Mouse (Mus musculus): ENCODE measurements around the gene Rbpj. TPM values are rescaled to one million over a fixed set of nuclear protein-coding genes. Genes with fewer than 3 reads are reported as not detected.

Gene Rbpj
- total RNA-seq, 2 experiments from 2014 or later, result 21.6 to 24.0 TPM

- DNase-seq (ENCODE audit: low spot score in 2 of 2), result no peak
- Histone ChIP-seq H3K27ac (no peak overlapping the region), H3K4me3 (no peak overlapping the region)
- no peak for TF ChIP-seq CTCF (conservative IDR thresholded peaks at IDR 0.05)
Observed at GRCm38 (mm10) chr5:53479161-53479560, 13.2 kb downstream of the Rbpj start.

GRCm38 (mm10) chr5:53479891-53480290 lies 13.9 kb downstream of the Rbpj start:
- TF ChIP-seq CTCF (conservative IDR thresholded peaks at IDR 0.05), result no peak
- Histone ChIP-seq H3K27ac (no peak overlapping the region), H3K4me3 (no peak overlapping the region)
- DNase-seq (ENCODE audit: low spot score in 2 of 2), result no peak

- Histone ChIP-seq H3K27ac (no peak overlapping the region), H3K4me3 (no peak overlapping the region)
- no peak for DNase-seq (ENCODE audit: low spot score in 2 of 2)
- TF ChIP-seq CTCF (conservative IDR thresholded peaks at IDR 0.05), result no peak
Observed at GRCm38 (mm10) chr5:53481021-53481420, 15.1 kb downstream of the Rbpj start.

GRCm38 (mm10) chr5:53485069-53485628 lies 19.2 kb downstream of the Rbpj start:
- TF ChIP-seq CTCF (conservative IDR thresholded peaks at IDR 0.05), result no peak
- no peak for DNase-seq (ENCODE audit: low spot score in 2 of 2)

GRCm38 (mm10) chr5:53485934-53486475 lies 20.1 kb downstream of the Rbpj start:
- no peak for TF ChIP-seq CTCF (conservative IDR thresholded peaks at IDR 0.05)
- no peak overlapping the region for H3K4me3 ChIP-seq
- DNase-seq (ENCODE audit: low spot score in 2 of 2), result no peak
- no peak overlapping the region for H3K27ac ChIP-seq

More at GRCm38 (mm10) chr5:53485069-53485628, 19.2 kb downstream of the Rbpj start:
- H3K27ac ChIP-seq, result no peak overlapping the region
- H3K4me3 ChIP-seq, result no peak overlapping the region

GRCm38 (mm10) chr5:53486966-53487592 lies 21.1 kb downstream of the Rbpj start:
- Histone ChIP-seq H3K4me3 (no peak overlapping the region), H3K27ac (no peak overlapping the region)
- no peak for TF ChIP-seq CTCF (conservative IDR thresholded peaks at IDR 0.05)
- DNase-seq (ENCODE audit: low spot score in 2 of 2), result no peak

- TF ChIP-seq CTCF (conservative IDR thresholded peaks at IDR 0.05), result no peak
- no peak for DNase-seq (ENCODE audit: low spot score in 2 of 2)
- Histone ChIP-seq H3K27ac (no peak overlapping the region), H3K4me3 (no peak overlapping the region)
Observed at GRCm38 (mm10) chr5:53490697-53491099, 24.7 kb downstream of the Rbpj start.

- H3K27ac ChIP-seq, result no peak overlapping the region
- no peak overlapping the region for H3K4me3 ChIP-seq
- no peak for DNase-seq (ENCODE audit: low spot score in 2 of 2)
- no peak for TF ChIP-seq CTCF (conservative IDR thresholded peaks at IDR 0.05)
Observed at GRCm38 (mm10) chr5:53493756-53494155, 27.8 kb downstream of the Rbpj start.

GRCm38 (mm10) chr5:53494536-53495159 lies 28.7 kb downstream of the Rbpj start:
- Histone ChIP-seq H3K27ac (no peak overlapping the region), H3K4me3 (no peak overlapping the region)
- no peak for TF ChIP-seq CTCF (conservative IDR thresholded peaks at IDR 0.05)
- no peak for DNase-seq (ENCODE audit: low spot score in 2 of 2)

GRCm38 (mm10) chr5:53496846-53497549 lies 31.0 kb downstream of the Rbpj start:
- H3K4me3 ChIP-seq, result no peak overlapping the region
- DNase-seq (ENCODE audit: low spot score in 2 of 2), result no peak
- no peak for TF ChIP-seq CTCF (conservative IDR thresholded peaks at IDR 0.05)

GRCm38 (mm10) chr5:53499571-53499970 lies 33.6 kb downstream of the Rbpj start:
- Histone ChIP-seq H3K4me3 (no peak overlapping the region), H3K27ac (no peak overlapping the region)
- no peak for DNase-seq (ENCODE audit: low spot score in 2 of 2)
- no peak for TF ChIP-seq CTCF (conservative IDR thresholded peaks at IDR 0.05)

More at GRCm38 (mm10) chr5:53496846-53497549, 31.0 kb downstream of the Rbpj start:
- H3K27ac ChIP-seq, result no peak overlapping the region

GRCm38 (mm10) chr5:53500509-53501145 lies 34.7 kb downstream of the Rbpj start:
- H3K27ac ChIP-seq, result no peak overlapping the region
- H3K4me3 ChIP-seq, result no peak overlapping the region
- peak in 1 of 2 experiments; percentile 5 for DNase-seq (ENCODE audit: low spot score in 2 of 2)
- no peak for TF ChIP-seq CTCF (conservative IDR thresholded peaks at IDR 0.05)

All from layer of hippocampus, adult 2 months (tissue).